Mouse (Mus musculus): Measurements from ENCODE around the gene Apba2.
A peak's percentile ranks its signal among the peaks of the same experiment; 100 is the strongest.

The Apba2 gene

DNA sequence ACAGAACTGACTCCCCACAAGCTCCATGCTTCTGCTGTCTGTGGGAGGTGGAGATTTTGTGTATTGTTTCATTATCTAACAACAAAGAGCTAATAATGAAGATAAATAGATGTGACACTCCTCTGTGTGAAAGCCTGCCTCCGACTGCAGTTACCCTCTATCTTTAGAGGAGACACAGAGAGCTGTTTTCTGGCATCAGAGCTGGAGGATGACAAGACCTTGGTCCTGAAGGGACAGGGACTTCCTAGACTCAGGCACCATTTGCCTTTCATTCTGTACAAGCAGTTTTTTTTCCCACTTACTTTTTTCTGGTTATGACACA lies 20.9 kb downstream of the Apba2 start:
- no peak for DNase-seq (ENCODE audit: low read depth, low spot score)

DNA sequence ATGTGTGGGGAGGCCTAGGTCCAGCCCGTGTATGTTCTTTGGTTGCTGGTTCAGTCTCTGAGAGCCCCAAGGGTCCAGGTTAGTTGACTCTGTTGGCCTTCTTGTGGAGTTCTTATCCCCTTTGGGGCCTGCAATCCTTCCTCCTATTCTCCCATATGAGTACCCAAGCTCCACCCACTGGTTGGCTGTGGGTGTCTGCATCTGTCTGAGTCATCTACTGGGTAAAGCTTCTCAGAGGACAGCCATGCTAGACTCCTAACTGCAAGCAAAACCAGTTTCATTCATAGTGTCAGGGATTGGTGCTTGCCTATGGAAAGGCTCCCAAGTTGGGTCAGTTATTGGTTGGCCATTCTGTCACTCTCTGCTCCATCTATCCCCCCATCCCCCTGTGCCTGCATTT lies 29.8 kb downstream of the Apba2 start:
- no peak for DNase-seq (ENCODE audit: low read depth, low spot score)

- DNase-seq (ENCODE audit: low read depth, low spot score), result no peak
Observed at GRCm38 (mm10) chr7:64533374-64533773, 31.9 kb downstream of the Apba2 start.

GRCm38 (mm10) chr7:64535269-64535668 lies 33.8 kb downstream of the Apba2 start:
- no peak for DNase-seq (ENCODE audit: low read depth, low spot score)

DNA sequence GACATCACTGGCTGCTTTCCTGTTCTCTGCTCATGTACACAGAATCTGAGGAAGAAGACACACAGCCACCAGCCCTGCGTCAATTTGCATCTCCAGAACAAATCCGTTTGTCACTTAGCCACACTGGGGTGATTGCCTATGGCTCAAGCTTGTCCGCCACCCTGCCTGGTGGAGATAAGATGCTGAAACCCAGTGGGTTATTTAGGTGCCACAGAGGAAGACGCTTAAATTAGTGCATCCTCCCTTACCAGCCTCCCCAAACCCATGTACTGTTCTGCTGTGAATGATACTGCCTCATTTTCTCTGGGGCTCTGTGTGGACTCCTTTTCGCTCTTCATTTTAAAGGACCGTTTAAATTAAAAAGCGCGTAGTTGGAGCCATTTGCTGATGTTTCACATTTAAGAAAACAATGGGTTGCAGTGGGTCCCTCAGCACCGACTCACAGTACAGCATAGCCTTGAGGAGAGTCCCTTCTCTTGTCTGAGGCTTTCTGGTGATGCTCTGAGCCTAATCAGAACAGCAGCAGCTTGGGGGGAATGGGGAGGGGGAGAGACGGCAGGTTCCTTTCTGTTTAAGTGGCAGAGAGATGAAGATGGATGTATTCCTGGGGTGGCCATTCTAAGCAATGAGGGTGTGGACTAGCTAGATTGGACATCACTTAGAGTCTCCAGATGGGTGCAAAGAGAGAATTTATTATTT lies 38.1 kb downstream of the Apba2 start:
- DNase-seq (ENCODE audit: low read depth, low spot score), result no peak

DNA sequence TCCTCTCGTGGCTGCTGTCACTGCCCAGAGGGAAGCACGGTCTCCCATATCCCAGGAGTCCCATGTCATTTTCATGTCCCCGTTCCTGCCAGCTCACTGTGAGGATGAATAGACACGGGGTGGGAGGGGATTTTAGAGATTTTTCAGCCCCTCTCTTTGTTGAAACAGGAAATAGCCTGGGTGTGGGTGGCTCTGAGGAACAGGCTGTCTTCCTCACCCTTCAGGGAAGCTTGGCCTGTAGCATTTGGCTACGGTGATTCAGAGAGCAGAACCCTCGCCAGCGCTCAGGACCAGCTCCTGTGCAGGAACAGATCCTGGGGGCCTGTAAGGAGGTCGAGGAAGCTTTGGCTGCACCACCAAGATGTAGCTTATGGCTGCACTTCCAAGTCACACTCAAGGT lies 45.3 kb downstream of the Apba2 start:
- no peak for DNase-seq (ENCODE audit: low read depth, low spot score)

- no peak for DNase-seq (ENCODE audit: low read depth, low spot score)
Observed at GRCm38 (mm10) chr7:64550856-64551255, 49.4 kb downstream of the Apba2 start.

DNA sequence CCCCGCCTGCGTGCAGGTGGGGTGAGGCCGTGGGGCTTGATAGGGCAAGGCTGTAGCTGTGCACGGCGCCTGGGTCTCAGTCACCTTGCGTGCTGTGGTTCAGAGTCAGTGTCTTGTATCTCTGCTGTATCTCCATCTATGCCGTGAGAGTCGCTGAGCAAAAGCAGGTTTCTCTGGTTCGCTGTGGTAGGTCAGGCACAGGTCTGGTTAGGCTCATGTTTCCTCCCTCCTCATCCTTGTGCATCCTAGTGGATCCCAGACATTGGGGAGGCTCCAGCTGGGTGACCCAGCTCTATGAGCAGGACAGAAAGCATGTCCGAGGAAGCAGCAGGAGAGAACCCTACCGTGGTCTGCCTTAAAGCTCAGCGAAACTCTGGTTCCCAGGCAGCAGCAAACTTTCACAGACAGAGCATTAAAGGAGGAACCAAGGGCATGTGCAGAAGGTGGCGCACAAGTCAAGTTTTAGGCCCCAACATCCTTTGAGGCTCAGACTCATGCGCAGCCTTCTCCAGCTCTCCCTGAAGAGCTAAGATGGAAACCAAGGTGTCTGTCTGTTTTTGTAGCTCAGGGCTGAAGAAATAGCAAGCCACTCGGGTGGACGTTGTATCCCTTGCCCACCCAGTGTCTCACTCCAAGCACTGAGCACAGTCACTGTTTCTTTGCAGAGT lies 51.2 kb downstream of the Apba2 start:
- DNase-seq (ENCODE audit: low read depth, low spot score), result peak; percentile 12

GRCm38 (mm10) chr7:64561711-64562498 lies 60.4 kb downstream of the Apba2 start:
- DNase-seq (ENCODE audit: low read depth, low spot score), result no peak

- no peak for DNase-seq (ENCODE audit: low read depth, low spot score)
Observed at GRCm38 (mm10) chr7:64564891-64565571, 63.5 kb downstream of the Apba2 start.

DNA sequence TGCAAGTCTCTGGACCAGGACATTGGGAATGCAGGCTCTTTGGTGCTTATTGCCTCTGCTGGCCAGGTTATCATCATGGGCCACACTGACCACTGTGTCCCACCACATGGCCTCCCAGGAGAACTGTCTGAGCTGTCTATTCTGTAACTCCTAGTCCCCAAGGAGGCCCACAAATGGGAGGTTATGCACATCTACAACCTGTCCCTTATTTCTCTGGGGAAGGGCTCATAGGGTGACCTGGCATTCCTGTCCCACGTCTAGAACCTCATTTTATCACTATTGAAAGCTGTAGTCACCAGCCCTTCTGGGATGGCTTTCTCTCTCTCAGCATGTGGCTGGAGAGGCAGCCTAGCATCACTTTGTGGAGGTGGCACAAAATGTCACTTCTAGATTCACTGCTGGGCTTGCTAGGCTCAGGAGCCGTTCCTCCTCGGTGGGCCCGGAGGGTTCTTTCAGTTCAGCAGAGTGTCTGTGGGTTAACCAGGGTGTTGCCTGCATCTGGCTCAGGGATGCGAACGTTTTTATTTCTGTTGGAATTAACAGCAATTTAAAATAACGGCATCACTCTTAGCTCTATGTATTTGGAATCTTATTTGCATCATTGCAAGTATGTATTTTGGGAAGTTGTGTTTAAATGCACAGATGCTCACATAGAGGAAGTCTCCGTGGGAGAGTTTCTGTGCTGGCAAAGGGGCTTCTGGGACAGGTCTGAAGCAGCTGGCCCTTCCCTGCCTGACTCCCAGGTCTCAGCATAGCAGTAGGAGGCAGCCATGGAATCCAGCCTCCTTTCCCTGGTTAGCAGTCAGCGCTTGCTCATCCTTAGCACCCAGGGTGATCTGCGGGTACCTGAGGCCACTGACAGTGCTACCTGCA lies 65.1 kb downstream of the Apba2 start:
- DNase-seq (ENCODE audit: low read depth, low spot score), result no peak

- DNase-seq (ENCODE audit: low read depth, low spot score), result no peak
Observed at GRCm38 (mm10) chr7:64568722-64569121, 67.2 kb downstream of the Apba2 start.

- no peak for DNase-seq (ENCODE audit: low read depth, low spot score)
Observed at GRCm38 (mm10) chr7:64569676-64570075, 68.2 kb downstream of the Apba2 start.

DNA sequence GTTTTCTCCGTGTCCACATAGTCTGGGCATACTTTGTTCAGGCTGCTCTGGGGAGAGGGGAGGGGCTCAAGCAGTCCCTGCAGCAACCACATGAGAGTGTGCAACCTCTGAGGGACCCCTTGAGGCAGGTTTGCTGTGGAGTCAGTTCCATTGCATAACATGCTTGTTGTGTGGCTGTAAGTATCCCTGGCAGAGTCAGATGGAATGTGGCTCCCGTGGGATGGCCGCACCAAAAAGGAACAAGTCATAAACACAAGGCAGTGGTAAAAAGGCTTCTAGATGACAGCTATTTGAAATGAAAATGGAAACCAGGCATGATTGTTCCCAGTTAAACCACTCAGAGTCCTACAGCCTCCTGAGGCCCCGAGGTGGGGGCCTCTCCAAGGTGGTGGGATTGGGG lies 69.4 kb downstream of the Apba2 start:
- no peak for DNase-seq (ENCODE audit: low read depth, low spot score)

DNA sequence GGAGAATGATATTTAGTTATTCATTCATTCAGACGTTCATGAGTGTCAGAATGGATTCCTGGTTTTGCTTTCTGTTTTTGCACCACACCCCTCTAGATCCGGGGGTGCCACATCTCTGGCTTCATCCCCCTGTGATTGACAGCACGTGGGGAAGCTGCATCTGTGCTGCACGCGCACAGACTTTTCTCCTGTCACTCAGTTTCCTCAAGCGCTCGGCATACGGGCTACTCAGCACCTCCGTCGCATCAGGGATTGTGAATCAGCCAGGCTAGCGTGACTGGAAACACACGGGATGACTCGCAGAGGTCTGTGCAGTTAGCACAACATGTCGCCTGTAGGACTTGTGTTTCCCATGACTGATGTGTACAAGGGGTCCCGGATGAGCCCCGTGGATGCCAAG lies 72.6 kb downstream of the Apba2 start:
- DNase-seq (ENCODE audit: low read depth, low spot score), result no peak

- DNase-seq (ENCODE audit: low read depth, low spot score), result no peak
Observed at GRCm38 (mm10) chr7:64576519-64576951, 75.0 kb downstream of the Apba2 start.

GRCm38 (mm10) chr7:64578176-64578575 lies 76.7 kb downstream of the Apba2 start:
- no peak for DNase-seq (ENCODE audit: low read depth, low spot score)

- no peak for DNase-seq (ENCODE audit: low read depth, low spot score)
Observed at GRCm38 (mm10) chr7:64579887-64580286, 78.4 kb downstream of the Apba2 start.

DNA sequence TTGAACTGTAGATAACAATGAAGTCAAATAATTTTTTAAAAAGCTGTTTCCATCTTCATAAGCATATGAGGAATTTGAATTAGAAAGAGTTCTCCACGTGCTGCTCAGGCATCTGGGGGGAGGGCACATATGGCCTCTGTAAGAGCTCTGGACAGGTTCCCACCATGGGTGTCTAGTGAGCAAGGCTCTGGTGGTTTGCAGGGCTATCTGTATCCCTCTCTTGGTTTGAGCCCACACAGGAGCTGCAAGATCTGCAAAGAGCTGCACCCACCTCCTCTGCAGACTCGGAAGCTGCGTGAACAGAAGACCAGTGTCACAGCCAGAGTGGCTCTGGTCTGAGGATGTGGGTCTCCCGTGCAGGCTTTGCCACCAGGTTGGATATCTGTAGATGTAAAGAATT lies 78.8 kb downstream of the Apba2 start:
- no peak for DNase-seq (ENCODE audit: low read depth, low spot score)

DNA sequence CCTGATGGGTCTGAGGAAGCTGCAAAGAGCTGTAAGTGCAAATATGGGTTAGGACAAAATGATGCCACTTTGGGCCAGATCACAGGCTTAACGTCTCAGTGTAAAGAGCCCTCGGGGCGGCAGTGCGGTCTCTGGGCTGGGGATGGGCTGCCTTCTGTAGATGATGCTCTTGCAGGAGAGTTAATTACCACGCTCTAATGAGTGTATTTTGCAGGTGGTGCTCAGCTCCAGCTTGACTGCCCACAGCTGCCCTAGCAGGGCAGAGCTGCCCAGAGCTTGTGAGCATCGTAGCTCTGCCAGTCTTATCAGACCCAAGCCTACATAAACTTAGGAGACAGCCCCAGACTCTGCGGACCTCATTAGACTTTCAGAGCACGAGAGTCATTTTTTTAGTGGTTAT lies 80.9 kb downstream of the Apba2 start:
- no peak for DNase-seq (ENCODE audit: low read depth, low spot score)

- no peak for DNase-seq (ENCODE audit: low read depth, low spot score)
Observed at GRCm38 (mm10) chr7:64583670-64584121, 82.2 kb downstream of the Apba2 start.

Data from ES-CJ7 (cell line).